Mouse (Mus musculus): ENCODE measurements around the gene Thoc5.

The Thoc5 gene

DNA sequence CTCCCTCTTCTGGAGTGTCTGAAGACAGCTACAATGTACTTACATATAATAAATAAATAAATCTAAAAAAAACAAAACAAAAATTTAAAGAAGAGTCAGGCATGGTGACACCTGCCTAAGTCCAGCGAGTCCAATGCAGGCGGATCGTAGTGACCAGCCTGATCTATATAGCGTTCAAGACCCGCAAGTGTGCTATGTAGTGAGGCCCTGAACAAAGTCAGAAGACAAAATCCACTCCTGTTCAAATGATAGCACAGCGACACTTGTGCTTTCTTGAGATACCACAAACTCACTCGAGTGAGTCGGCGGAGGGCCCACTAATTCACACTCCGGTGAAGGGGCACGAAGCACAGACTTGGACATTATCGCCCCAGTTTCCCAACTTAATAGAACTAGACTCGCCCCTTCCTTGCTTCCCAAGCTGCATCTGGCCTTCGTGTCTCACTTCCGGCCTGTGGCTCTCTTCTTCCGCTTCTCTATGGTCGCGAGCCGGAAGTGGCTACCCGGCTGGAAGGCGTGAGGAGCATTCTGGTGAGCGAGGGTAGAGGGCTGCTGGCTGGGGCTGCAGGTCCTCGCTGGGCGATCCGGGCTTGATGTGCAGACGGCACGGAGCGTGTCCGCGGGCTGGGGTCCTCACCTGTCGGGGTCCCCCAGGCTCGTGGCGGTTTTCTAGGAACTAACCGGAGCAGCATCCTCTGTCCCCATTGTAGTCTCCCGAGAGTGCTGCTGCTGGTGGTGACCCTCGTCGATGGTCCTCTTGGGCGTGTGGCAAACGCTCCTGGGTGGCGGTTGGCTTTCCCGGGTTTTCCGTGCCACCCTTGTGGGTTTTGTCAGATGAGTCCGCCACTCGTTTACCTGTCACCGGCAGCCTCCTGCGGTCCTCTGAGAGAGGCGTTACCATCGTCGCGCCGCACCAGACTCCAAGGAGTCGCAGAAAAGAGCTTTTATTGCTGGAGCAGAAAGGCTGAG, at the start of gene Thoc5:
TSS of gene Thoc5 (plus strand) at position 473 of the 969 bp plus-strand sequence.
- peak; percentile 75 to 83 for DNase-seq

DNA sequence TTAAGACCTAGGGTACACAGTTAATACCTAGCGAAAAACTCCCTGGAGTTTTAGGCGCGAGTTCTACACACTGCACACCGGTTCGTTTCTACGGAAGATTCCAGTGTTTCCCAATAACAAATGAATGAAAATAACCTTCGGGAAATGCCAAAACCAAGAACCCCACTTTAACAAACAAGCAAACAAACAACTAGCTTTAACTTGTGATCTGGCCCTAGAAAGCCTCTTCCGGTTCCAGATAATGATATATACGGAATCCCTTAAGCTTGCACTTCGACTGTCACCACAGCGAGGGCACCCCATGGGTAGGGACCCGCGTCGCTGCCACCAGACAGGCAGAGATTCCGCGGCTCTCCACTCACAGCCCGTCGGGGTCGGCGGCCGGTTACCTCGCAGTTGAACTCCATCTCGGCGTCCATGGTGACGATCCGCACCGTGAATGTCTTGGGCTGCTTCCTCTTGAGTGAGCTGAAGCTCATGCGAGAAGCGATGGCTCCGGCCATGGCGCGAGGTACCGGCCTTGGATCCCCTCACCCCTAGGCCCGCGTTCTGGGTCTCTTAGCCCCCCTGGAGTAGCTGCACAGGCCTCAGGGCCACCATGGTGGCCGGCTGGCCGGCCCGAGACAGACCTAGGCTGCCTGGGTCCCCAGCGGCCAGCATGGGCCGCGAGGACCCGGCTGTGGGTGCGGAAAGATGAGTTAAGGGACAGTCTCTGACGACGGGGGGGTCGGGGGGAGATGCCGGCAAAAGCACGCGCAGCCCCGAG, 46.5 kb upstream of the Thoc5 start:
- peak; percentile 17 to 47 for DNase-seq

DNA sequence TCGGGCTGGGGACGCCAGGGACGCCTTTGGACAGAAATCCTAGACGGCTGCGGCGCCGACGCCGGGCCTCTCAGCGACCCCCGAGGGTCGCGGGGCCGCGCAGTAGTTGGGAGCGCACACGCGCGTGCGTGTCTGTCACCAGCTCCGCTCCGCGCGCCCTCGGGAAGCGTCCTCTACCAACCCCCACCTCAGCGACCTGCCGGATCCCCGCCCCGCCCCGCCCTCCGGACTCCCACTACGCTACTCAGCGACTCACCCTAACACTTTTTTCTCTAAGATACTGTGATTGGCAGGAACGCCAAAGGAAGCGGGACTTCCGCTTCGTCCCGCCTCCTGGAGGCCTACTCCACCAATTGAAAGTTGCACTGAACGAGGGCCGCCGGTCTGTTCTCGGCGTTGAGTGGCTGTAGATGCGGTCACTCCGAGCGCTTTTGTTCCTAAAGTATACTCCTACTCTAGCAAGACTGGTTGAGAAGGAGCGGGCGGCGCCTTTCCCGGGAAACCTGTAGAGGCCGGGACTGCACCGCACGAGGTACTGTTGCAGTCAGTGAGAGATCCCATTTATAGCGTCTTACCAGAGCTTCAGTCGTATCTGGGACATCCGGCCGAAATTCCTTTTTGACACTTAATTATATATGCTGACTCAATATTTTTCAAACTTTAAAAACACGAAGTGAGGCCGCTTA, 45.7 kb upstream of the Thoc5 start, which contains the start of gene Nf2:
TSS of gene Nf2 (minus strand) at position 279 of the 686 bp plus-strand sequence.
- peak; percentile 99 to 100 for DNase-seq

DNA sequence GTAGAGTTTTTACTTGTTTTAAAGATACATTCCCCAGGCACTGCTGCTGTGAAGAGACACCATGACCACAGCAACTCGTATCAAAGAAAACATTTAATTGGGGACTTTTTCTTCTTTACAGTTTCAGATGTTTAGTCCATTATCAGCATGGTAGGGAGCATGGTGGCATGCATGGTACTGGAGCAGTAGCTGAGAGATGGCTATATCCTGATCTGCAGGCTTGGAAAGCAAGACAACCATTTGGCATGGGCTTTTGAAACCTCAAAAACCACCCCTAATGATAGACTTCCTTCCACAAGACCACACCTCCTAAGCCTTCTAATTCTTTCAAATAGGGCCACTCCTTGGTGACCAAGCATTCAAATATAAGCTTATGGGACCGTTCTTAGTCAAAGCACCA, 44.7 kb upstream of the Thoc5 start:
- no peak for DNase-seq

- DNase-seq, result no peak
Measured at GRCm38 (mm10) chr11:4853021-4853420, 42.1 kb upstream of the Thoc5 start.

- DNase-seq, result no peak
Measured at GRCm38 (mm10) chr11:4854181-4854580, 40.9 kb upstream of the Thoc5 start.

DNA sequence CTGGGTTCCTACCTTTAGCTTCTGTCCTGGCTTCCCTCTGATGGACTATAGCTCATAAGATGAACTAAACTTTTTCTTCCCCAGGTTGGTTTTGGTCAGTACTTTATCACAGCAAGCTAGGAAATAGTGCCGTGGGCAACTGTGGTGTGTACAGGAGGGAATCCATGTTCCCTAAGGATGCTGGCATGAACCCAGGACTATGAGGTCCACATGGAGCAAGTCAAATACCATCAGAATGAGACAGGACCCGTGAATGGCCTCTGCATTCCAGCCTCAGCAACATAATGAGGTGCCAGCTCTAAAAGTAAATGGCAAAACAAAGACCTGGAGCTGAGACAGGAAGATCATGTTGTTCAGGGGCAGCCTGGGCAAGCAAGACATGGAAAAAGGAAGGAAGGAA, 36.7 kb upstream of the Thoc5 start:
- DNase-seq, result no peak

DNA sequence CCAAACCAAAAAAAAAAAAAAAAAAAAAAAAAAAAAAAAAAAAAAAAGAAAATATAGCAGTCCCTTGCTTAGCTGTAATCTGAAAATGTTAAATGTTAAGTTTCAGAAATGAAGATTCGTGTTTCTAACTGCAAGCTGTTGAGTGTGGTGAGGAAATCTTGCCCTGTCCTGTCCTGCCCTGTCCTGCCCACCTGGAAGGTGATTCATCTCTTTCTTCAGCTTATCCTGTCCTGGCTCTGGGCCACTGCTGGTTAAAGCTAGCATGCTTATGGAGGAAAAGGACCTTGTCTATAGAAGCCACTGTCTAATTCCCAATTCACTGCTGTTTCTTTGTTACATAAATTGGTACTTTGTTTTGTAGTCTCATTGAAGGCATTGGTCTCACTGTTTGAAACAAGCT, 34.1 kb upstream of the Thoc5 start:
- DNase-seq, result no peak

DNA sequence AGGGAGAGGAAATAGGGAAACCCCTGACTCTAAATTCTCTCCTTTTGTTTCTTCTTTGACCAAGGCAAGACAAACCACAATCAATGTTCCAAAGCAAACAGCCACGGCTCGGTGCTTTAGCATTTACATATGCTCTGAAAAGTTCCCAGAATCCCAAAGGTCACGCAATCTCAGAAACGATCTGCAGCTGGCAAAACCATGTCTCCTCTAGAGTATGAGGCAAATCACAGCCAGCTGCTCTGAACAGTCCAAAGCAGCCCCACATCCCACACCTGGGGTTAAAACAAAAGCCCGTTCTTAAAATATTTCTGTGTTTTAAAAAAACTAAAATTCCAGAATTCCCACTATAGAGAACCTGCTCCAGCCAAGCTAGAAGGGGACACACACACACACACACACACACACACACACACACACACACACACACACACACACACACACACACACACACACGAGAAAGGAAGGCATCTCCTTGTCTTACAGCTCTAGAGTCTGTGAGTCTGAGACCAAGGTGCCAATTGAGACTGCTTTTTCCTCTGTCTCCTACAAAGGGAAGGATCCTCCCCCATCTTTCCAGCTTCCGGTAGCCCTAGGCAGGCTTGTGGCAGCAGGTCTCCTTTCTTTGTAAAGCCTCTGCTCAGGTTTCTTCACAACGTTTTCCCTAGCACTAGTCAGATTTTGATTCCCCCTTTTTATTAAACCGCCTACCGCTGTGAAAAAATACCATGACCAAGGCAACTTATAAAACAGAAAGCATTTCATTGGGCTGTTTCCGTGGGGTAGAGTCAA, 33.1 kb upstream of the Thoc5 start:
- no peak for DNase-seq

GRCm38 (mm10) chr11:4862730-4863129, 32.4 kb upstream of the Thoc5 start:
- DNase-seq, result no peak

DNA sequence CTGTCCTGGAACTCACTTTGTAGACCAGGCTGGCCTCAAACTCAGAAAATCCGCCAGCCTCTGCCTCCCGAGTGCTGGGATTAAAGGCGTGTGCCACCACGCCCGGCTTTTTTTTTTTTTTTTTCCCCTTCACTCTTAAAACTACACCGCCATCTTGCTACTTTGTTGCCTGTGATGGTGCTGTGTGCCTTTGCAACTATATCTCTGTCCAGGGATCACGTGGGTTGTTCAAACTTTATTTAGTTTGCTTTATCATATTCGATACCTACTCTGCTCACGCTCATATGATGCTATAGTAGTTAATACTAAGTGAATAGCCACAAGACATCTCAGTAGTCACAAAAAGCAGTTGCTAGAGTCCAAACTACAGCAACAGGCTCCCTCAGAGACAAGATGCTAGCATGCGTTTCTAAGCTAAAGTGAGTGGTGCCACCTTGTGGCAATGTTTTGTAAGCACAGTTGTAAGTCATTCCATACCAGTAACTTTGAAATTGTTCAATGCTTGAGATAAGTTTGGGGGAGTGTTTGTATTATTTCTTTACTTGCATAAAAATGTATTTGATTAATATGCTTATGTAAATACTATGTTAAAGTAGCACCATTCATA, 29.4 kb upstream of the Thoc5 start:
- peak; percentile 59 to 72 for DNase-seq

- DNase-seq, result peak; percentile 81 to 88
Measured at GRCm38 (mm10) chr11:4873755-4874475, 21.2 kb upstream of the Thoc5 start, which contains the start of gene Nipsnap1. Nipsnap1 (plus strand) TSS chr11:4873951.

DNA sequence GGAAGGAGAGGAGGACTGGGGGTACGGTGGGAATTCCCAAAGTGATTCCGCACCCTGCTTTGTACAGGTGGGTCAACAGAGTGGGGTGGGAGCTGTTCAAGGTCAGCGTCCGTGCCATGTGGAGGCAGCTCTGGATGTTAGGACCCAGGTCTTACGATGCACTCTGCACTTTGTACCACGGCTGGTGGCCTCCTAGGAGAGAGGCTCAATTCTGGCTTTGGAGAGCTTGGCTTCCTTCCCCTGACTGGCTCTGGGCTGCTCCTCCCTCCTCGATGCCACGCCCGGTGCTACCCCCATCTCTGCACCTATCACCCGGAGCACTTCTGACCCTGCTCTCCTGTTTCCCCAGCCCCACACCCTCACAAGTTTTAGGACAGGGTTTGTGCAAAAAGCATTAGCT, 20.6 kb upstream of the Thoc5 start:
- peak; percentile 82 for DNase-seq

- DNase-seq, result no peak
Measured at GRCm38 (mm10) chr11:4881087-4881486, 14.0 kb upstream of the Thoc5 start.

DNA sequence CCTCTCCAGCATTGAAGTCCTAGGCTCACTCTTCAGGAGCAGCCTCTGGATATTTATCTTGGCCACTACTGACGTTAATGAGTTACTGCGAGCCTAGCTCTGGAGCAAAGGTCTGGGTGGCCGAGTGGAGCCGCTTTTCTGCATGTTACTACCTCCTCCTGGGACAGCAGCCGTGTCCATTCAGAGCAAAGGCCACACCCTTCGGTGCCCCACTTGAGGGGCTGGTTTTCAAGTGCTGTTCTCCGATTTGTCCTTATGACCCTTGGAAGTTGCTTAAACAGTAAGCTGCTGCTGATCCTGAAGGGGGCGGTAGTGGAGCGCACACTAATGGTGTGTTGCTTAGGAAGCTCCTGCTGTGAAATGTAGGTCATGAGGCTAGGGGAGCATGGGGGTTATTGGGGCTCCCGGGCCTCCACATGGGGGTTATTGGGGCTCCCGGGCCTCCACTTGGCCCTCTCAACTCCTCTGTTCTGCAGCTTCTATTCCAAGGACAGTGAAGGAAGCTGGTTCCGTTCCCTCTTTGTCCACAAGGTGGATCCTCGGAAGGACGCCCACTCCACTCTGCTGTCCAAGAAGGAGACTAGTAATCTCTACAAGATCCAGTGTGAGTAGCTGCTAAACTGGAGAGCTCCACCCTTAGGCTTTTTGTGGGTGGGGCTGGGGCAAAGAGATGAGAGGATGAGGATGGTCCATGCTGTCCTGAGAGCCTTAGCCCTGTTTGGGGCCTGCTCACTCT, 12.1 kb upstream of the Thoc5 start:
- peak; percentile 88 to 93 for DNase-seq

DNA sequence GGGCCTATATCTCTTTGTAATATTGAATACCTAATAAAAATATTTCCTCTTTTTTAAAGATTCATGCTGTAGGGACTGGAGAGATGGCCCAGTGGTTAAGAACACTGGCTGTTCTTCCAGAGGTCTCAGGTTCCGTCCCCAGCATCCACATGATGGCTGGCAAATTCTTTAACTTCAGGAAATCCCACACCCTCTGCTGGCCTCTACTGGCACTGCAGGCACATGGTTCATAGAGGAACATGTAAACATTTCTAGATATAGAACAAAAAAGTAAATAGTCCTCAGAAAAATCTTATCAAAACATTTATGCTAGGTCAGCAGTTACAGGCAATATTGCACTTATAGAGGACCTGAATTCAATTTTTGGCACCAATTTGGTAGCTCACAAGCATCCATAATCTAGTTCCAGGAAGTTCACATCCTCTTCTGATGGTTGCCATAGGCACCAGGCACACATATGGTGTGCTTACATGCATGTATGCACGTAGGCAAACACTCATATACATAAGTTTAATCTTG, 9.7 kb upstream of the Thoc5 start:
- peak; percentile 41 to 77 for DNase-seq

DNA sequence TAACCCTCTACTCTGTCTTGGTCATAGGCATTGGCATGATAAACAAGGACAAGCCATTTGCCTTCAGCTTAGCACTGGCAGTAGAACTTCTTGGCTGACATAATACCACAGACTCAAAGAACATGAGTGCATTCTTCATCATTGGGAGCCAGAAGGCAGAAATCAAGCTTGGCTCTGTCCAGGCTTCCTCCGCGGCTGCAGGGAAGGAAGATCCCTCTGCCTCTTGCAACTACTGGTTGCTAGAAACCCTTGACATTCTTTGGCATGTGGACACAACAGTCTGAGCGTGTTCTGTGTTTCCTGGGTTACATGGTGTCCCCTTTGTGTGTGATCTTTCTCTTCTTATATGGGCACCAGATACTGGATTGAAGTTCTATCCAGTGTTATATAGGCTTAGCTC, 8.1 kb upstream of the Thoc5 start:
- no peak for DNase-seq

GRCm38 (mm10) chr11:4900437-4900836, 5.3 kb downstream of the Thoc5 start:
- peak in 1 of 2 experiments; percentile 37 for DNase-seq

DNA sequence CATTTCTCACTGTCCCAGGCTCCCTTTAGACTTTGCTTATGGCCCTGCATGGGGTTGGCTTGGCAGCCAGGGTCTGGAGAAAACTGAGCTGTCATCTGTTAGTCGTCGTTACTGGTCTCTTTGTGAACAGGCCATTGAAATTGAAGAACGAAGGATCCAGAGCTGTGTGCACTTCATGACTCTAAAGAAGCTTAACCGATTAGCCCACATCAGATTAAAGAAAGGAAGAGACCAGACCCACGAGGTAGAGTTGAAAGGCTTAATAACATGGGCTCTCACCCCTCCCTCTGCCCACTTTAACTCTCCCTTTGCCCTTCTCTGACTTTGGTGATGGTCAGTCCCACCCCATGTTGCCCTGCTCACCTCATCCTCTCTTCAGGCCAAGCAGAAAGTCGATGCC, 6.8 kb downstream of the Thoc5 start:
- no peak for DNase-seq

GRCm38 (mm10) chr11:4906231-4906630, 11.1 kb downstream of the Thoc5 start:
- DNase-seq, result no peak

All from kidney, adult 8-10 months (tissue).